Mouse (Mus musculus) MEL-GATA-1-ER (cell line): Measurements from ENCODE around the gene Prdm16.

Source experiments
- DNase-seq: peaks from one replicate; pipeline ENCODE4 v3.0.0-alpha.2; 2012; ENCODE audit warnings: low read depth; ENCODE audit errors: extremely low read depth

Gene Prdm16

GRCm38 (mm10) chr4:154558041-154558440 is 78.6 kb downstream of the Prdm16 start:
- DNase-seq, result no peak

- no peak for DNase-seq
Measured at GRCm38 (mm10) chr4:154557168-154557567, 79.5 kb downstream of the Prdm16 start.

GRCm38 (mm10) chr4:154556418-154556817 is 80.3 kb downstream of the Prdm16 start:
- DNase-seq, result no peak

- no peak for DNase-seq
Measured at GRCm38 (mm10) chr4:154549961-154550393, 86.7 kb downstream of the Prdm16 start.

- DNase-seq, result no peak
Measured at GRCm38 (mm10) chr4:154549497-154549896, 87.2 kb downstream of the Prdm16 start.

- no peak for DNase-seq
Measured at GRCm38 (mm10) chr4:154547176-154547855, 89.4 kb downstream of the Prdm16 start.

GRCm38 (mm10) chr4:154545296-154545695 is 91.4 kb downstream of the Prdm16 start:
- DNase-seq, result no peak

- no peak for DNase-seq
Measured at GRCm38 (mm10) chr4:154543921-154544320, 92.8 kb downstream of the Prdm16 start.

GRCm38 (mm10) chr4:154543128-154543527 is 93.5 kb downstream of the Prdm16 start:
- no peak for DNase-seq

- DNase-seq, result no peak
Measured at GRCm38 (mm10) chr4:154542568-154542967, 94.1 kb downstream of the Prdm16 start.

- no peak for DNase-seq
Measured at GRCm38 (mm10) chr4:154541632-154542276, 94.9 kb downstream of the Prdm16 start.

- no peak for DNase-seq
Measured at GRCm38 (mm10) chr4:154540671-154541070, 96.0 kb downstream of the Prdm16 start.

- no peak for DNase-seq
Measured at GRCm38 (mm10) chr4:154539703-154540102, 97.0 kb downstream of the Prdm16 start.

GRCm38 (mm10) chr4:154538727-154539126 is 97.9 kb downstream of the Prdm16 start:
- DNase-seq, result no peak

GRCm38 (mm10) chr4:154536110-154536509 is 100.6 kb downstream of the Prdm16 start:
- no peak for DNase-seq

GRCm38 (mm10) chr4:154531368-154531767 is 105.3 kb downstream of the Prdm16 start:
- DNase-seq, result no peak

GRCm38 (mm10) chr4:154530336-154530735 is 106.3 kb downstream of the Prdm16 start:
- DNase-seq, result no peak

GRCm38 (mm10) chr4:154527506-154527905 is 109.2 kb downstream of the Prdm16 start:
- DNase-seq, result no peak

- DNase-seq, result no peak
Measured at GRCm38 (mm10) chr4:154526351-154526786, 110.3 kb downstream of the Prdm16 start.

- no peak for DNase-seq
Measured at GRCm38 (mm10) chr4:154523898-154524297, 112.8 kb downstream of the Prdm16 start.

GRCm38 (mm10) chr4:154521881-154522676 is 114.6 kb downstream of the Prdm16 start:
- no peak for DNase-seq

GRCm38 (mm10) chr4:154519470-154520037 is 117.1 kb downstream of the Prdm16 start:
- DNase-seq, result no peak
